Mouse (Mus musculus) lung, postnatal 0 days (tissue): ENCODE data around the gene Zfp13. TPM values are rescaled to one million over a fixed set of nuclear protein-coding genes. Genes with fewer than 3 reads are reported as not detected.

Experiments
- ATAC-seq: fragments of 200-750 bp; cut with Nextera tagmentation; 2 replicates; pipeline ENCODE4 v1.8.0; 2017; ENCODE audit warnings: moderate library complexity
- DNase-seq: peaks from one replicate; pipeline ENCODE4 v3.0.0-alpha.2; 2016; ENCODE audit warnings: low spot score
- H3K27ac ChIP-seq: fragments of 300-500 bp; sonication (generic); 2 replicates; pipeline ENCODE4 v1.5.1; 2014; ENCODE audit warnings: antibody characterized with exemption, mild to moderate bottlenecking, low read length, mixed read lengths
- H3K27me3 ChIP-seq: fragments of 300-500 bp; sonication (generic); replicated peaks from 2 replicates; pipeline ENCODE4 v1.6.1; 2014; ENCODE audit warnings: low read length, mixed read lengths; ENCODE audit not compliant: insufficient read depth
- H3K36me3 ChIP-seq: fragments of 300-500 bp; sonication (generic); 2 replicates; pipeline ENCODE4 v1.6.1; 2014; ENCODE audit warnings: low read length, mixed read lengths; ENCODE audit not compliant: insufficient read depth
- H3K4me1 ChIP-seq: fragments of 300-500 bp; sonication (generic); 2 replicates; pipeline ENCODE4 v1.6.1; 2014; ENCODE audit warnings: antibody characterized with exemption, low read depth, low read length, mixed read lengths; ENCODE audit not compliant: insufficient read depth
- H3K4me2 ChIP-seq: fragments of 300-500 bp; sonication (generic); replicated peaks from 2 replicates; pipeline ENCODE4 v1.6.1; 2014; ENCODE audit warnings: low read depth, mild to moderate bottlenecking, low read length, moderate library complexity, mixed read lengths
- H3K4me3 ChIP-seq: fragments of 300-500 bp; sonication (generic); 2 replicates; pipeline ENCODE4 v1.5.1; 2014; ENCODE audit warnings: low read depth, low read length
- H3K9ac ChIP-seq: fragments of 300-500 bp; sonication (generic); replicated peaks from 2 replicates; pipeline ENCODE4 v1.6.1; 2014; ENCODE audit warnings: low read depth, mild to moderate bottlenecking
- H3K9me3 ChIP-seq: fragments of 300-500 bp; sonication (generic); 2 replicates; pipeline ENCODE4 v1.6.1; 2016; ENCODE audit warnings: low read length, mixed read lengths
- CTCF ChIP-seq: IDR thresholded peaks from 2 replicates; pipeline ENCODE4 v1.5.1; 2016; ENCODE audit warnings: antibody characterized with exemption, mild to moderate bottlenecking
- EP300 ChIP-seq: IDR thresholded peaks from 2 replicates; pipeline ENCODE4 v1.6.1; 2016; ENCODE audit warnings: antibody characterized with exemption, mild to moderate bottlenecking, control low read depth
- WGBS: fragments of 180-500 bp; shearing (Covaris S2); extraction: QIAGEN DNeasy Blood & Tissue Kit; methylation state at CpG from one replicate; pipeline ENCODE4 v1.1.7; 2014; 5-methylcytosine and 5-hydroxymethylcytosine counted together
- polyA plus RNA-seq: library from polyadenylated mRNA; unstranded; fragments of >200 nt; fragmentation: Nextera tagmentation; extraction: Ambion mirVana; gene quantifications from 2 replicates; pipeline ENCODE4 v1.2.1, GENCODE M21; 2015

The Zfp13 gene
- polyA plus RNA-seq, 1 experiment from 2014 or later: 5.5 TPM

- peak overlapping the region; percentile 17; the same call in 1 of the 2 replicates for H3K4me2 ChIP-seq
- no peaks in the 10 kb centered on the region for H3K9me3 ChIP-seq
- ATAC-seq: peak; percentile 35; the same call in 1 of the 2 replicates
- TF ChIP-seq CTCF (no peak), EP300 (0 out of 2 replicates have a peak, but pooled peaks have one; percentile 32)
- 32% methylated on average over 5 of the region's 5 CpGs for WGBS
- peaks cover 3% of the 10 kb centered on the region; the same call in 1 of the 2 replicates for H3K4me1 ChIP-seq
- H3K4me3 ChIP-seq: no peak overlapping the region
- no peaks in the 10 kb centered on the region for H3K36me3 ChIP-seq
- peaks cover 9% of the 10 kb centered on the region; the same call in 1 of the 2 replicates for H3K27me3 ChIP-seq
- H3K27ac ChIP-seq: peak overlapping the region; percentile 47; the same call in 1 of the 2 replicates
- peak; percentile 71 for DNase-seq
- H3K9ac ChIP-seq: no peak overlapping the region
These were observed 56.0 kb downstream of the Zfp13 start for GRCm38 (mm10) chr17:23543325-23543724.

GRCm38 (mm10) chr17:23542835-23543234 is 56.5 kb downstream of the Zfp13 start:
- Histone ChIP-seq H3K27ac (no peak overlapping the region), H3K9ac (no peak overlapping the region), H3K4me3 (no peak overlapping the region), H3K27me3 (peaks cover 14% of the 10 kb centered on the region; the same call in 1 of the 2 replicates), H3K9me3 (no peaks in the 10 kb centered on the region), H3K4me1 (peaks cover 3% of the 10 kb centered on the region; the same call in 1 of the 2 replicates), H3K36me3 (no peaks in the 10 kb centered on the region), H3K4me2 (no peak overlapping the region; the same call in 1 of the 2 replicates)
- TF ChIP-seq CTCF (no peak), EP300 (no peak)
- no peak for DNase-seq
- no peak for ATAC-seq
- 39% methylated on average over 4 of the region's 4 CpGs for WGBS

- Histone ChIP-seq H3K9me3 (no peaks in the 10 kb centered on the region), H3K27me3 (peaks cover 17% of the 10 kb centered on the region; the same call in 1 of the 2 replicates), H3K9ac (no peak overlapping the region), H3K4me1 (peaks cover 3% of the 10 kb centered on the region; the same call in 1 of the 2 replicates), H3K4me3 (no peak overlapping the region), H3K4me2 (0 out of 2 replicates have a peak overlapping the region, but pooled peaks have one; percentile 22), H3K27ac (no peak overlapping the region), H3K36me3 (no peaks in the 10 kb centered on the region)
- no peak for ATAC-seq
- no peak for DNase-seq
- TF ChIP-seq CTCF (no peak), EP300 (no peak)
- WGBS: 21% methylated on average over 12 of the region's 12 CpGs
These were observed 57.1 kb downstream of the Zfp13 start for GRCm38 (mm10) chr17:23542004-23542720.

- H3K9me3 ChIP-seq: no peaks in the 10 kb centered on the region
- H3K36me3 ChIP-seq: no peaks in the 10 kb centered on the region
- H3K27me3 ChIP-seq: peaks cover 20% of the 10 kb centered on the region; the same call in 1 of the 2 replicates
- DNase-seq: no peak
- H3K4me2 ChIP-seq: no peak overlapping the region
- peaks cover 3% of the 10 kb centered on the region; the same call in 1 of the 2 replicates for H3K4me1 ChIP-seq
- TF ChIP-seq EP300: no peak
- no peak for TF ChIP-seq CTCF
- ATAC-seq: no peak
- H3K4me3 ChIP-seq: no peak overlapping the region
- H3K9ac ChIP-seq: no peak overlapping the region
- 22% methylated on average over 31 of the region's 31 CpGs for WGBS
- H3K27ac ChIP-seq: no peak overlapping the region
These were observed 58.4 kb downstream of the Zfp13 start for GRCm38 (mm10) chr17:23540605-23541475.

- Histone ChIP-seq H3K9ac (no peak overlapping the region), H3K36me3 (no peaks in the 10 kb centered on the region), H3K27me3 (peaks cover 20% of the 10 kb centered on the region; the same call in 1 of the 2 replicates), H3K4me3 (no peak overlapping the region), H3K9me3 (no peaks in the 10 kb centered on the region), H3K4me2 (no peak overlapping the region), H3K27ac (no peak overlapping the region), H3K4me1 (peaks cover 3% of the 10 kb centered on the region; the same call in 1 of the 2 replicates)
- TF ChIP-seq CTCF (no peak), EP300 (no peak)
- ATAC-seq: no peak
- no peak for DNase-seq
- WGBS: 33% methylated on average over 3 of the region's 3 CpGs
These were observed 59.2 kb downstream of the Zfp13 start for GRCm38 (mm10) chr17:23540106-23540505.

GRCm38 (mm10) chr17:23539608-23540007 is 59.7 kb downstream of the Zfp13 start:
- Histone ChIP-seq H3K4me3 (no peak overlapping the region), H3K27me3 (peaks cover 20% of the 10 kb centered on the region; the same call in 1 of the 2 replicates), H3K36me3 (no peaks in the 10 kb centered on the region), H3K27ac (no peak overlapping the region), H3K9ac (no peak overlapping the region), H3K4me1 (peaks cover 3% of the 10 kb centered on the region; the same call in 1 of the 2 replicates), H3K9me3 (no peaks in the 10 kb centered on the region), H3K4me2 (no peak overlapping the region)
- 93% methylated on average over 5 of the region's 5 CpGs for WGBS
- DNase-seq: no peak
- ATAC-seq: no peak
- TF ChIP-seq EP300 (no peak), CTCF (no peak)
